Mouse (Mus musculus) bone marrow macrophage, adult 2 months (primary cell): ENCODE data around the gene Sec11a.
"Not testable (repeated sequence)": the region's sequence is repeated elsewhere in the genome, so short reads cannot be mapped to it uniquely, and the experiment has no call there.

Experiments
- CTCF ChIP-seq: IDR thresholded peaks from 2 replicates; pipeline ENCODE4 v1.5.1; 2012; ENCODE audit warnings: low read depth, mild to moderate bottlenecking, low read length, moderate library complexity
- POLR2A ChIP-seq: IDR thresholded peaks from 2 replicates; pipeline ENCODE4 v1.6.1; 2012; ENCODE audit warnings: mild to moderate bottlenecking, low read depth, low read length, borderline replicate concordance

DNA sequence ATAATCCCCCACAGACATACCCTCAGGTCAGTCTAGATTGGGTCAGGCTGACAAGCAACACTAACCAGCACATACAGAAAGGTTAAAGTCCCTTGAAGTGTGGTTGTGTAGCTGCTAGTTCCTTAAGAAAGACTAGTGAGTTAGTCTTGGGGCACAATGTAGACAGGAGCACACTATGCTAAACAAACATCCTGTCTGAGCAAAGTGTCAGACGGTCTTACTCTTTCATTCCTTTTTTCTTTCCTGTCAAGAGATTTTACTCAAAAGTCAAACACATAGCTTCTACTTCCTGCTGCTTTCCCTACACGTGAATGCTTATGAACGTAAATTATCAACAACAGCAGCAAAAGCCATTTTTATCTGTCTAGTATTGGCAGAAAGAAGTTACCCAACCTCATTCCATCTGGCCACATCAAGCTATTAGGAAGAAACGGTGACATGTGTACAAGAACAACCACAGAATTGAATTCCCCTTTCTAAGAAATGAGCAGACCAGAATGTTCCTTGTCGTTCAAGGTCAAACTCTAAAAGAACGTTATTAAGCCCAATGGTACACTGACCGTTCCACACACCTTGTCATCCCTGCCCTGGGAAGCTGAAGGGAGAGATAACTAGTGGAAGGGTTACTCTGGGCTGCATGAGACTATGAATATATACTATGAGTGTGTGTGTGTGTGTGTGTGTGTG is 10.8 kb downstream of the Sec11a start:
- not testable (repeated sequence) for TF ChIP-seq POLR2A, CTCF
